16 mouse cellular contexts compared by ENCODE assay signal in genomic region chr6:48732864-48733304, GRCm38 (mm10). TPM values are rescaled to one million over a fixed set of nuclear protein-coding genes. Genes with fewer than 3 reads are reported as not detected.
DNase-seq lines count a peak whose midpoint lies in the region; ATAC-seq lines count a peak whose summit lies in the region.
"Had no signal": no experiment of that assay in that cellular context is flagged by ENCODE, and none has a peak within 500 bp of the region (broad histone marks: within the 10 kb centered on the region; RNA-seq: fewer than 3 reads in every experiment).

No protein-coding gene starts in this region.

- peaks cover 2% of the 10 kb centered on the region for H3K36me3 ChIP-seq in splenic B cell, adult 2 months (ENCODE audit: control insufficient read depth, insufficient read depth, low read length, poor library complexity, severe bottlenecking)
- no peaks in the 10 kb centered on the region for H3K36me3 ChIP-seq in embryonic facial prominence, embryonic 10.5 days (replicated peaks)
- H3K36me3 ChIP-seq: hindbrain, embryonic 12.5 days had no signal

- H3K27me3 ChIP-seq in splenic B cell, adult 2 months (ENCODE audit: control insufficient read depth, insufficient read depth, low read length, poor library complexity, severe bottlenecking), result no peaks in the 10 kb centered on the region
- H3K27me3 ChIP-seq in embryonic facial prominence, embryonic 10.5 days (replicated peaks; ENCODE audit: low read depth, poor library complexity, severe bottlenecking), result no peaks in the 10 kb centered on the region
- H3K27me3 ChIP-seq: hindbrain, embryonic 12.5 days had no signal

- DNase-seq in 416B (ENCODE audit: low read depth), result peak; percentile 55
- peak; percentile 97 for DNase-seq in CD4-positive helper T cell, adult 2 months (ENCODE audit: low read depth, low spot score)
- DNase-seq in splenic B cell, adult 2 months (ENCODE audit: low read depth, low spot score), result peak; percentile 93
- no peak for DNase-seq in cerebellum, adult 9-11 months
- no peak for DNase-seq in embryonic facial prominence, embryonic 10.5 days (ENCODE audit: low spot score)
- DNase-seq in cerebellum, postnatal 4 days (ENCODE audit: low spot score in 2 of 2), result no peak
- DNase-seq: liver had no signal

- H3K4me1 ChIP-seq in embryonic facial prominence, embryonic 10.5 days, result no peaks in the 10 kb centered on the region
- H3K4me1 ChIP-seq: hindbrain, embryonic 12.5 days had no signal

- whole genome bisulfite sequencing in embryonic facial prominence, embryonic 10.5 days, result 58% methylated on average over 8 of the region's 8 CpGs

- 0 out of 2 replicates have a peak, but pooled peaks have one; percentile 11 for ATAC-seq in megakaryocyte progenitor cell, adult 5-6 weeks (replicated peaks; ENCODE audit: poor library complexity)

- H3K4me3 ChIP-seq in embryonic facial prominence, embryonic 10.5 days, result no peak overlapping the region
- H3K4me3 ChIP-seq: erythroblast, embryonic 14.5 days; hindbrain, embryonic 12.5 days had no signal

- H3K9me3 ChIP-seq in embryonic facial prominence, embryonic 10.5 days, result no peaks in the 10 kb centered on the region
- H3K9me3 ChIP-seq: hindbrain, embryonic 12.5 days had no signal

- no peak overlapping the region for H3K27ac ChIP-seq in embryonic facial prominence, embryonic 10.5 days (replicated peaks)
- H3K27ac ChIP-seq: hindbrain, embryonic 12.5 days; kidney, postnatal 0 days; macrophage had no signal

RNA-seq across cellular contexts. Expression of gene Gimap1, which starts 6.0 kb away (rescaled TPM):
- 1.2 and 5.1 TPM in 2 replicates for total RNA-seq in megakaryocyte progenitor cell, adult 5-6 weeks (2015)
- total RNA-seq in megakaryocyte progenitor cell, adult 5-6 weeks (2017), result 3.7 and 9.1 TPM in 2 replicates
- 4.1 and 5.0 TPM in 2 replicates for polyA plus RNA-seq in embryonic facial prominence, embryonic 10.5 days (2016; fragmentation: Nextera tagmentation; extraction: Ambion mirVana)
- total RNA-seq: MEL had no signal
- polyA plus RNA-seq: macrophage had no signal

RNA-seq across cellular contexts. Expression of gene Gimap5, which starts 13.1 kb away (rescaled TPM):
- 0.07 and 1.1 TPM in 2 replicates for total RNA-seq in megakaryocyte progenitor cell, adult 5-6 weeks (2015)
- 0.08 and 2.0 TPM in 2 replicates for total RNA-seq in megakaryocyte progenitor cell, adult 5-6 weeks (2017)
- polyA plus RNA-seq in embryonic facial prominence, embryonic 10.5 days (2016; fragmentation: Nextera tagmentation; extraction: Ambion mirVana), result 0.71 and 0.84 TPM in 2 replicates
- total RNA-seq: MEL had no signal
- polyA plus RNA-seq: macrophage had no signal

RNA-seq across cellular contexts. Expression of gene Gimap7, which starts 14.5 kb away (rescaled TPM):
- total RNA-seq in megakaryocyte progenitor cell, adult 5-6 weeks (2015), result 0.22 TPM in 1 of 2 replicates, not detected in the other
- 0.29 and 1.3 TPM in 2 replicates for total RNA-seq in megakaryocyte progenitor cell, adult 5-6 weeks (2017)
- not detected in 2 replicates for polyA plus RNA-seq in embryonic facial prominence, embryonic 10.5 days (2016; fragmentation: Nextera tagmentation; extraction: Ambion mirVana)
- total RNA-seq: left cerebral cortex, adult 18-20 months; MEL; midbrain, postnatal 0 days had no signal
- polyA plus RNA-seq: erythroblast, embryonic 14.5 days; frontal cortex, adult 2 months; hindbrain, embryonic 12.5 days; midbrain, postnatal 0 days had no signal

RNA-seq across cellular contexts. Expression of gene Gm28053, which starts 14.5 kb away (rescaled TPM):
- not detected in 2 replicates for total RNA-seq in megakaryocyte progenitor cell, adult 5-6 weeks (2015)
- 20.7 and 26.7 TPM in 2 replicates for total RNA-seq in megakaryocyte progenitor cell, adult 5-6 weeks (2017)
- 0.28 TPM in 1 of 2 replicates, not detected in the other for polyA plus RNA-seq in embryonic facial prominence, embryonic 10.5 days (2016; fragmentation: Nextera tagmentation; extraction: Ambion mirVana)
- total RNA-seq: MEL; midbrain, postnatal 0 days had no signal
- polyA plus RNA-seq: erythroblast, embryonic 14.5 days; macrophage; midbrain, postnatal 0 days had no signal

RNA-seq across cellular contexts. Expression of gene Gimap6, which starts 24.9 kb away (rescaled TPM):
- 2.5 and 6.7 TPM in 2 replicates for total RNA-seq in megakaryocyte progenitor cell, adult 5-6 weeks (2015)
- total RNA-seq in megakaryocyte progenitor cell, adult 5-6 weeks (2017), result 3.5 and 15.6 TPM in 2 replicates
- polyA plus RNA-seq in embryonic facial prominence, embryonic 10.5 days (2016; fragmentation: Nextera tagmentation; extraction: Ambion mirVana), result 11.5 and 12.1 TPM in 2 replicates
- total RNA-seq: MEL had no signal
- polyA plus RNA-seq: erythroblast, embryonic 14.5 days had no signal

Comparison
In these comparisons a context has a peak if more than half of its experiments do, and no peak if none do; other contexts are left out.
1. DNase-seq: peak in 416B (single experiment), CD4-positive helper T cell, adult 2 months (single experiment) and splenic B cell, adult 2 months (single experiment); none in cerebellum, adult 9-11 months (single experiment), embryonic facial prominence, embryonic 10.5 days (single experiment) and cerebellum, postnatal 4 days (0 of 2).